Mouse (Mus musculus) midbrain, embryonic 11.5 days (tissue): ENCODE results near the gene Glg1. TPM values are rescaled to one million over a fixed set of nuclear protein-coding genes. Genes with fewer than 3 reads are reported as not detected.
"Not testable (repeated sequence)": the region's sequence is repeated elsewhere in the genome, so short reads cannot be mapped to it uniquely, and the experiment has no call there.

Experiments used
- ATAC-seq: fragments of 200-750 bp; cut with Nextera tagmentation; 2 replicates; pipeline ENCODE4 v1.8.0; 2017; ENCODE audit warnings: moderate TSS enrichment, moderate library complexity; ENCODE audit not compliant: low FRiP score
- DNase-seq: peaks from one replicate; pipeline ENCODE4 v3.0.0; 2015; ENCODE audit warnings: low spot score; ENCODE audit errors: missing footprints
- H3K27ac ChIP-seq: fragments of 300-500 bp; sonication (generic); 2 replicates; pipeline ENCODE4 v1.5.1; 2014; ENCODE audit warnings: low read depth, low read length
- H3K27me3 ChIP-seq: fragments of 300-500 bp; sonication (generic); 2 replicates; pipeline ENCODE4 v1.6.1; 2014; ENCODE audit warnings: mild to moderate bottlenecking, low read length, moderate library complexity, mixed read lengths; ENCODE audit not compliant: control insufficient read depth, insufficient read depth
- H3K36me3 ChIP-seq: fragments of 300-500 bp; sonication (generic); 2 replicates; pipeline ENCODE4 v1.6.1; 2014; ENCODE audit warnings: mild to moderate bottlenecking, low read length, moderate library complexity, mixed read lengths; ENCODE audit not compliant: control insufficient read depth, insufficient read depth
- H3K4me1 ChIP-seq: fragments of 300-500 bp; sonication (generic); 2 replicates; pipeline ENCODE4 v1.6.1; 2014; ENCODE audit warnings: low read length; ENCODE audit not compliant: control insufficient read depth, insufficient read depth
- H3K4me2 ChIP-seq: fragments of 300-500 bp; sonication (generic); 2 replicates; pipeline ENCODE4 v1.6.1; 2014; ENCODE audit warnings: mild to moderate bottlenecking, moderate library complexity
- H3K4me3 ChIP-seq: fragments of 300-500 bp; sonication (generic); 2 replicates; pipeline ENCODE4 v1.5.1; 2014; ENCODE audit warnings: low read depth, low read length
- H3K9ac ChIP-seq: fragments of 300-500 bp; sonication (generic); 2 replicates; pipeline ENCODE4 v1.6.1; 2014; ENCODE audit warnings: low read length
- H3K9me3 ChIP-seq: fragments of 300-500 bp; sonication (generic); 2 replicates; pipeline ENCODE4 v1.6.1; 2016; ENCODE audit warnings: low read length; ENCODE audit not compliant: control insufficient read depth
- WGBS: fragments of 180-500 bp; shearing (Covaris S2); extraction: QIAGEN DNeasy Blood & Tissue Kit; methylation state at CpG from one replicate; pipeline ENCODE4 v1.1.7; 2014; 5-methylcytosine and 5-hydroxymethylcytosine counted together
- polyA plus RNA-seq: library from polyadenylated mRNA; unstranded; fragments of >200 nt; fragmentation: Nextera tagmentation; extraction: Ambion mirVana; gene quantifications from 2 replicates; pipeline ENCODE4 v1.2.1, GENCODE M21; 2014

Gene Glg1
- polyA plus RNA-seq, 1 experiment from 2014 or later: 76.6 TPM

GRCm38 (mm10) chr8:111196181-111196580, 62.8 kb downstream of the Glg1 start:
- H3K9ac ChIP-seq: no peak overlapping the region
- no peaks in the 10 kb centered on the region for H3K4me1 ChIP-seq
- H3K4me2 ChIP-seq: no peak overlapping the region
- no peak overlapping the region for H3K27ac ChIP-seq
- peaks cover 5% of the 10 kb centered on the region; the same call in 1 of the 2 replicates for H3K36me3 ChIP-seq
- ATAC-seq: no peak
- H3K9me3 ChIP-seq: no peaks in the 10 kb centered on the region
- no peak for DNase-seq
- H3K27me3 ChIP-seq: no peaks in the 10 kb centered on the region
- H3K4me3 ChIP-seq: no peak overlapping the region

GRCm38 (mm10) chr8:111188594-111189211, 70.3 kb downstream of the Glg1 start:
- Histone ChIP-seq H3K4me1 (no peaks in the 10 kb centered on the region), H3K4me2 (no peak overlapping the region), H3K36me3 (peaks cover 2% of the 10 kb centered on the region; the same call in 1 of the 2 replicates), H3K9ac (no peak overlapping the region), H3K27ac (no peak overlapping the region), H3K27me3 (no peaks in the 10 kb centered on the region), H3K4me3 (no peak overlapping the region), H3K9me3 (no peaks in the 10 kb centered on the region)
- DNase-seq: no peak
- 91% methylated on average over 6 of the region's 6 CpGs for WGBS
- ATAC-seq: no peak

- Histone ChIP-seq H3K4me3 (no peak overlapping the region), H3K9me3 (no peaks in the 10 kb centered on the region), H3K4me1 (no peaks in the 10 kb centered on the region), H3K4me2 (no peak overlapping the region), H3K36me3 (peaks cover 4% of the 10 kb centered on the region; the same call in 1 of the 2 replicates), H3K27ac (no peak overlapping the region), H3K9ac (no peak overlapping the region), H3K27me3 (no peaks in the 10 kb centered on the region)
- ATAC-seq (no peak), DNase-seq (no peak)
- WGBS: 96% methylated on average over 7 of the region's 7 CpGs
Measured at GRCm38 (mm10) chr8:111187470-111187869, 71.5 kb downstream of the Glg1 start.

DNA sequence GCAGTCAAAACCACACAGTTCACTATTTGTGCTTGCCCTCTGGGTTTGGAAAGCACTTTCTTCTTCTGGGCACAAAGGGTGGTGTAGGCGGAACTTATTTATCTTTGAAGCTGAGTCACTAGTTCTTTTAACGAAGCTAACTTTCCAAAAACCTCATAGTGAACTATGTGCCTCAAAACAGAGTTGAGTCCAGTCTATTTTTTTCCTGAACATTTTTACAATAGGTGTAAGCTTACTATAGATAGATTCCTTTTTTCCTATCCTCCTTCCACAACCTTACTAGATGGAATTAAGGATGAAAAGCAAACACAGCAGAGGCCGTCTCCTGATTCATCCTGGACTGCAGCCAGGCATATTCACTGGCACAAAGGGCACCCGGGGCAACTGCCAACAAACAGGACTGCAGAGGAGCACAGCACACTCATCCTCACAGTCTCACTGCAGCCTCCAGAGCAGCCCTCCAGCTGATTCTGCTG, 73.5 kb downstream of the Glg1 start:
- DNase-seq (no peak), ATAC-seq (no peak)
- Histone ChIP-seq H3K9ac (no peak overlapping the region), H3K9me3 (no peaks in the 10 kb centered on the region), H3K27ac (no peak overlapping the region; the same call in 1 of the 2 replicates), H3K4me2 (no peak overlapping the region), H3K27me3 (no peaks in the 10 kb centered on the region), H3K4me3 (no peak overlapping the region), H3K4me1 (no peaks in the 10 kb centered on the region), H3K36me3 (peaks cover 8% of the 10 kb centered on the region; the same call in 1 of the 2 replicates)
- 83% methylated on average over 4 of the region's 4 CpGs for WGBS

DNA sequence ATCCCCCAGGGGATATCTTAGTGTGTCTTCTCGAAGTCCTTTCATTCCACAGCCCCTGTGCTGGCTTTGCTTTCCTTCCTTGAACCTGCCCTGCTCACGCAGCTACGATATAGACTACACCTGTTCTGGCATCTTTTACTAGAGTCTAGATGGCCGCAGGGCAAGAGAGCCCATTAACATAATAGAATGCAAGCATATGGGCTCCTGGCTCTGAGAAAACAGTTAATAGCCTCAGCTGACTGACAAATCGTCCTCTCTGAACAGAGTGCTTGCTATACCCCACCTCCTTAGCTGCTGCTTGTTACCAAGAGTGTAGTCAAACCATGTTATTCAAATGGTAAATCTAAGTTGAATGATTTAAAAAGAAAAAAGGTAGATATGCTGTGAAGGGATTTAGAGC, 87.4 kb downstream of the Glg1 start:
- Histone ChIP-seq H3K9ac (no peak overlapping the region), H3K4me2 (no peak overlapping the region), H3K4me1 (no peaks in the 10 kb centered on the region), H3K9me3 (no peaks in the 10 kb centered on the region), H3K27ac (no peak overlapping the region), H3K4me3 (no peak overlapping the region), H3K27me3 (no peaks in the 10 kb centered on the region), H3K36me3 (peaks cover 35% of the 10 kb centered on the region)
- 85% methylated on average over 5 of the region's 5 CpGs for WGBS
- ATAC-seq (no peak), DNase-seq (no peak)

DNA sequence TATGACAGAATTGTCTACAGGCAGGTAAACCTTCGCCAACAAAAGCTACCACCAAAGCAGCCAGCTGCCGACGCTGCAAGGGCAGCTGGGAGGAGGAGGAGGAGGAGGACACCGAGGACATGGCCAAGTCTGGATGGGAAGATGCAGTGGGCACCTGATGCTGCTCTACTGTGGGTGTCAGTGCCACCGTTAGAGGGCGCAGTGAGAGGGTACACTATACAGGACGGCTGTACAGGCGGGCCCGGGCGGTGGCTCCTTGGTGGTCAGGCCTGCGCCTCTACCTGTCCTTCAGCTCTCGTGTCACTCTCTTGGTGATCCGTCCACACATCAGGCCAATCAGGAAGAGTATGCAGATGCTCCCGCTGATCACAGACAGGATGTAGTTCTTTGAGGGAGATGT, 101.4 kb downstream of the Glg1 start:
- H3K27me3 ChIP-seq: no peaks in the 10 kb centered on the region
- no peak overlapping the region for H3K9ac ChIP-seq
- ATAC-seq: 0 out of 2 replicates have a peak, but pooled peaks have one; percentile 62
- H3K4me2 ChIP-seq: no peak overlapping the region
- peaks cover 23% of the 10 kb centered on the region; the same call in 1 of the 2 replicates for H3K36me3 ChIP-seq
- H3K27ac ChIP-seq: no peak overlapping the region
- no peaks in the 10 kb centered on the region for H3K4me1 ChIP-seq
- WGBS: 51% methylated on average over 14 of the region's 14 CpGs
- peak; percentile 89 for DNase-seq
- H3K4me3 ChIP-seq: no peak overlapping the region
- H3K9me3 ChIP-seq: no peaks in the 10 kb centered on the region

DNA sequence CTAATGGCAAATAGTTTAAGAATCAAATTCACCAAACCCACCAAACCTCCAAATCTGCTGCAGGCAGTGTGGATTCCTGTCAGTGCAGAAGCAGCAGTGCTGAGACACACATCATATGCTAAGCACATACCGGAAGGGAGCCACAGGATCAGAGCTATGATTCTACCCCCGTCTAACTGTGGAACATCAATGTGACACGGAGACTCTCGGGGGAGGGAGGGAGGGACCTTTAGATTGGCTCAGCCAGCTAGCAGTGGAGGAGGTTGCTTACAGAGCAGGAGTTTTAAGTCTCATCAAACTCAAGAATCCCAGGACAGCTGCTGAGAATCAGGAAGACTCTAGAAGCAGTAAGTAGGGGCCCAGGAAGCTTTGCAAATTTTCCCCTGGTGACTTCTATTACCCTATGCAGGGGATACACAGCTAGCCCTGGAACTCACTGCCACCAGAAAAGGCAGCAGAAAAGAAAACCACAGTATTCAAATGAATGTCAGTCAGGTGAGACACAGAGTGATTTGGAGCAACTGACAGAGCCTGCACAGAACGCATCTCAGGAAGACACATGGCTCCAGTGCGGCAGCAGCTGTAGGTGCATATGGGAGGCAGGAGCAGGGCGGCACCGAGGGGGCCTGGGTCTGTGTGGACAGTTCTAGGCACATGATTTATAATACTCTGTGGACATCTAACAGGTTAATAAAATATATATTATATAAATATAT, 103.1 kb downstream of the Glg1 start:
- Histone ChIP-seq H3K27me3 (no peaks in the 10 kb centered on the region), H3K27ac (no peak overlapping the region), H3K4me2 (no peak overlapping the region), H3K4me3 (no peak overlapping the region), H3K36me3 (peaks cover 13% of the 10 kb centered on the region; the same call in 1 of the 2 replicates), H3K9me3 (no peaks in the 10 kb centered on the region), H3K9ac (no peak overlapping the region), H3K4me1 (no peaks in the 10 kb centered on the region)
- DNase-seq (no peak), ATAC-seq (no peak)
- 92% methylated on average over 8 of the region's 8 CpGs for WGBS

GRCm38 (mm10) chr8:111145460-111146012, 113.5 kb downstream of the Glg1 start:
- WGBS: under 1% methylated on average over 45 of the region's 74 CpGs
- H3K4me1 ChIP-seq, H3K9me3 ChIP-seq, H3K27me3 ChIP-seq, H3K27ac ChIP-seq, H3K36me3 ChIP-seq: not testable (repeated sequence)
- ATAC-seq (peak; percentile 95), DNase-seq (peak; percentile 99)
- Histone ChIP-seq H3K4me2 (peak overlapping the region; percentile 74), H3K4me3 (peak overlapping the region; percentile 62), H3K9ac (peak overlapping the region; percentile 62)

GRCm38 (mm10) chr8:111144901-111145459, 114.0 kb downstream of the Glg1 start:
- not testable (repeated sequence) for H3K4me1 ChIP-seq, H3K27me3 ChIP-seq, H3K27ac ChIP-seq, H3K9me3 ChIP-seq, H3K36me3 ChIP-seq
- WGBS: 0% methylated on average over 38 of the region's 63 CpGs
- H3K9ac ChIP-seq: peak overlapping the region; percentile 62
- peak overlapping the region; percentile 75 for H3K4me2 ChIP-seq
- ATAC-seq (peak; percentile 74; the same call in 1 of the 2 replicates), DNase-seq (peak; percentile 89)
- H3K4me3 ChIP-seq: peak overlapping the region; percentile 62
